Mouse (Mus musculus) heart, embryonic 12.5 days (tissue): ENCODE data around the gene B430305J03Rik. TPM values are rescaled to one million over a fixed set of nuclear protein-coding genes. Genes with fewer than 3 reads are reported as not detected.
A peak's percentile ranks its signal among the peaks of the same experiment; 100 is the strongest.

Experiments
- ATAC-seq: fragments of 200-750 bp; cut with Nextera tagmentation; 2 replicates; pipeline ENCODE4 v1.8.0; 2017; ENCODE audit warnings: moderate TSS enrichment, moderate library complexity; ENCODE audit not compliant: insufficient number of reproducible peaks, low FRiP score
- H3K27ac ChIP-seq: fragments of 300-500 bp; sonication (generic); 2 replicates; pipeline ENCODE4 v1.5.1; 2016; ENCODE audit warnings: mild to moderate bottlenecking, moderate library complexity; ENCODE audit not compliant: poor library complexity, severe bottlenecking
- H3K27me3 ChIP-seq: fragments of 300-500 bp; sonication (generic); replicated peaks from 2 replicates; pipeline ENCODE4 v1.6.1; 2016; ENCODE audit warnings: mild to moderate bottlenecking, moderate library complexity
- H3K36me3 ChIP-seq: fragments of 300-500 bp; sonication (generic); 2 replicates; pipeline ENCODE4 v1.6.1; 2016; ENCODE audit warnings: mild to moderate bottlenecking, moderate library complexity
- H3K4me1 ChIP-seq: fragments of 300-500 bp; sonication (generic); replicated peaks from 2 replicates; pipeline ENCODE4 v1.6.1; 2016; ENCODE audit warnings: mild to moderate bottlenecking
- H3K4me2 ChIP-seq: fragments of 300-500 bp; sonication (generic); 2 replicates; pipeline ENCODE4 v1.6.1; 2016; ENCODE audit warnings: mild to moderate bottlenecking, moderate library complexity
- H3K4me3 ChIP-seq: fragments of 300-500 bp; sonication (generic); 2 replicates; pipeline ENCODE4 v1.5.1; 2016; ENCODE audit warnings: mild to moderate bottlenecking
- H3K9ac ChIP-seq: fragments of 300-500 bp; sonication (generic); 2 replicates; pipeline ENCODE4 v1.6.1; 2016; ENCODE audit warnings: mild to moderate bottlenecking, moderate library complexity
- H3K9me3 ChIP-seq: fragments of 300-500 bp; sonication (generic); replicated peaks from 2 replicates; pipeline ENCODE4 v1.6.1; 2016; ENCODE audit warnings: mild to moderate bottlenecking, moderate library complexity
- WGBS: fragments of 180-500 bp; shearing (Covaris S2); methylation state at CpG from one replicate; pipeline ENCODE4 v1.1.7; 2016; 5-methylcytosine and 5-hydroxymethylcytosine counted together
- polyA plus RNA-seq: library from polyadenylated mRNA; unstranded; fragments of >200 nt; fragmentation: Nextera tagmentation; extraction: Ambion mirVana; gene quantifications from 2 replicates; pipeline ENCODE4 v1.2.1, GENCODE M21; 2016

Gene B430305J03Rik
- polyA plus RNA-seq, 1 experiment from 2014 or later: not detected

DNA sequence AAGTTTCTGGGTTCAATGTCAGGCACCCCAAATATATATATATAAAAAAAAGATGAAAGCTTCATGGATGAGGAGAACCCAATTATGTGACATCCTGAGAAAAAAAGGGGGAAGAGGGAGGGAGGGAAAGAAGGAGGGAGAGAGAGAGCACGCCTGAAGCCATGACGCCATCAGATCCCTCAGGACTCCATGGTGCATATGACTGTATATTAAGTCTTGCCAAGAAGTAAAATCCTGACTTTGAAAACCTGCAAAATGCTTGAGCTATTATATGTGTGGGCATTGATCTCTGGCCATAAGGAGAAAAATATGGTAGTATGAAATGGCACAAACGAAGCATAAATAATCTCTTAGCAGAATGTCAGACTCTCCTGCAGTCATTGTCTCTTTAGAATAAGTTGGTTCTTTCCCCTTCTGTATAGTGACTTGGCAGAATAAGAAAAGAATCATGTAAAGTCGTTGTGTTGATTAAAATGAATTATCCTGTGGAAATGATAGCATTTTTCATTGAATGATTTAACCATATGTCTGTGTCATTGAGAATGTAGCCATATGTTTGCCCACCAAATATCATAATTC is 17.6 kb downstream of the B430305J03Rik start:
- H3K9me3 ChIP-seq: no peaks in the 10 kb centered on the region
- no peaks in the 10 kb centered on the region for H3K27me3 ChIP-seq
- peaks cover 7% of the 10 kb centered on the region; the same call in 1 of the 2 replicates for H3K4me1 ChIP-seq
- no peak for ATAC-seq
- no peak overlapping the region for H3K27ac ChIP-seq
- H3K36me3 ChIP-seq: no peaks in the 10 kb centered on the region
- no peak overlapping the region for H3K4me2 ChIP-seq
- H3K4me3 ChIP-seq: no peak overlapping the region
- WGBS: 69% methylated on average over 4 of the region's 4 CpGs
- no peak overlapping the region for H3K9ac ChIP-seq

DNA sequence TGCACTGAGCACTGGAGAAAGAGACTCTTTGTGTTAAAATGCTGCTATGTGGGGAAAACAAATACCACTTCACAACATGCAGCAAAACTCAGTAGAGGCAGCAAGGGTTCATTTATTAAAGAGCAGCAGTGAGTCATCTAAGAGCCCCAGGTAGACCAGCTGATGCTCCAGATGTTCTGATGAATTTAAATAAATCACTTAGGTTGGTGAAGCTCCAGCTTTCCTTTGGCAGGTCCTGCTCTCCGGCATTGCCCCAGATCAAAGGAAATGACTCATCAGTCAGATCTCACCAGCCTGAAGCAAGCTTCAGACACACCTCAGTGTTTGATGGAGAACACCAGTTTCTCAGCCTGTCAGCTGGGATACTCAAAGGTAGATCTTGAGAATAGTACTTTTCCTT is 20.1 kb downstream of the B430305J03Rik start:
- H3K4me1 ChIP-seq: peaks cover 7% of the 10 kb centered on the region; the same call in 1 of the 2 replicates
- no peak overlapping the region for H3K4me2 ChIP-seq
- H3K9me3 ChIP-seq: no peaks in the 10 kb centered on the region
- H3K36me3 ChIP-seq: no peaks in the 10 kb centered on the region
- H3K27ac ChIP-seq: no peak overlapping the region
- no peaks in the 10 kb centered on the region for H3K27me3 ChIP-seq
- ATAC-seq: no peak
- H3K4me3 ChIP-seq: no peak overlapping the region
- WGBS: 25% methylated on average over 1 of the region's 1 CpGs
- H3K9ac ChIP-seq: no peak overlapping the region

DNA sequence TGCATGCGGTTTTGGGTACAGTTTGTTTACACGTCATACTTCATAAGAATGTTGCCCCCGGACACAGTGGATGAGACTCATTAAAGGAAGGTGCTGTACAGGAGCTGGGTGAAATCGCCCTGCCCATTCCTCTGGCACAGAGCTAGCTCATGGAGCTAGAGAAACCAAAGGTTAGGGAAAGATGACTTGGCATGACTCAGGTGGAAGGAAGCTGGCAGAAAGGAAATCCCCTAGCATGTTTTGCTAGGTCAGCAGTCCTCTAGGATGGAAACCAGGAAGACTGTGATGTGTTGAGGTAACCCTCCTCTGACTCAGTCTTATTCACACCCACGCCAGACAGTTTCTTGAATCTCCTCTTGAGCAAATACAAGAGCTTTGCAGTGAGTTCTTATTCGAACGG is 21.7 kb downstream of the B430305J03Rik start:
- no peaks in the 10 kb centered on the region for H3K36me3 ChIP-seq
- H3K4me1 ChIP-seq: peaks cover 7% of the 10 kb centered on the region; the same call in 1 of the 2 replicates
- H3K4me3 ChIP-seq: no peak overlapping the region
- no peaks in the 10 kb centered on the region for H3K9me3 ChIP-seq
- H3K27me3 ChIP-seq: no peaks in the 10 kb centered on the region
- H3K27ac ChIP-seq: no peak overlapping the region
- ATAC-seq: peak; percentile 83
- H3K4me2 ChIP-seq: no peak overlapping the region
- no peak overlapping the region for H3K9ac ChIP-seq
- 59% methylated on average over 7 of the region's 7 CpGs for WGBS

DNA sequence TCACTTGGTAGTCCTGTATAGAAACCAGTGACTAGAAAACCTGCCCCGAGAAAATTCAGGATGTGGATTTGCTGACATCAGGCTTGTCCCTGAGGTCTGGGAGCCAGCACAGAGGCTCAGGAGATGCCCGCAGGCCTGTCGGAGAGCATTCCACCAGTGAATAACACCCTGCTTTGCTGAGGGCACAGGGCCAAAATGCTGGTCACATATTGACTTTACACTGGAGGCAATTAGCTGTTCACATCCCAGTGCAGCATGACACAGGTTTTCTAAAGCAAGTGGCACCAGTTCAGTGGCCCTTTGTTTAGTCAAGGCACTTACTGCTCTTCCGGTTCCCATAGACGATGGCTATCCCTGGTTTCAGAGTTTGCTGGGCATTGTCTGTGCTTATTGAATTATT is 25.4 kb downstream of the B430305J03Rik start:
- Histone ChIP-seq H3K9me3 (no peaks in the 10 kb centered on the region), H3K27ac (no peak overlapping the region), H3K36me3 (no peaks in the 10 kb centered on the region), H3K9ac (no peak overlapping the region), H3K27me3 (no peaks in the 10 kb centered on the region), H3K4me3 (no peak overlapping the region), H3K4me2 (no peak overlapping the region), H3K4me1 (peaks cover 7% of the 10 kb centered on the region; the same call in 1 of the 2 replicates)
- no peak for ATAC-seq
- whole genome bisulfite sequencing: 71% methylated on average over 5 of the region's 5 CpGs

DNA sequence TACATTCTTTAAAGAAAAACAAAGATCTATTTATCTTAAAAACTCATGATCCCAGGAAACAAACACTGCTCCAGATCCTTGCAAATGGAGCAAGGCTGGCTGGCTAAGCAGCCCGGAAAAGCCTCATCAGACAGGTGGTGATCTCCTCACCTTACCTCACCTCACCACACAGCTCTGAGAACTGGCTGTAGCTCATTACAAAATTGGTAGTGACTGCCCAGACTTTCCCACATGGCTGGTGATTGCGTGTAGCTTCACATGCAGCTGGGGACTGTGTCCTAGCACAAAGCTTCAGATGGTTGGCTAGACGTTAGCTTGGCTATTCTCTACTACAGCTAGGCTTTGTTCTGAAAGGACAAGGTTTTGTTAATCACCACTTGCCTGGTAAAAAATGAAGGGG is 28.5 kb downstream of the B430305J03Rik start:
- no peaks in the 10 kb centered on the region for H3K4me1 ChIP-seq
- H3K9ac ChIP-seq: no peak overlapping the region
- H3K4me3 ChIP-seq: no peak overlapping the region
- no peaks in the 10 kb centered on the region for H3K27me3 ChIP-seq
- no peak overlapping the region for H3K4me2 ChIP-seq
- ATAC-seq: no peak
- H3K36me3 ChIP-seq: no peaks in the 10 kb centered on the region
- H3K9me3 ChIP-seq: no peaks in the 10 kb centered on the region
- WGBS: 80% methylated on average over 3 of the region's 3 CpGs
- H3K27ac ChIP-seq: no peak overlapping the region

DNA sequence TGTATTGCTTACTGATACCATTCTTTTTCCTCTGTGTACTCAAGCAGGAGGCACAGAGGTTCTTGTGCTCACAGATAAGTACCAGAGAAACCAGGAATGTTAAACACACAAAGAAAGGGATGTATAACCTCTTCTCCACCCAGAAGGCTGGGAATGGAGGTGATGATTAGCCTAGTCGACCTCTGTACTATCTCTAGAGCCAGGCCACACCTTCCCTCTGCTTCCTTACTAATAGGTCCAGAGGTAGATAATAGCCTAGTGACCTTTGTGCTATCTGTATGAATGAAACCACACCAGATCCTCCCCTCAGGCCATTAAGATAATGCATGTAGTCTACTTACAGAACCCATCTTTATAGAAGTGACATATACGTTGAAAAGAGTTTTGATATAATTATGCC is 29.5 kb downstream of the B430305J03Rik start:
- ATAC-seq: no peak
- no peaks in the 10 kb centered on the region for H3K4me1 ChIP-seq
- no peak overlapping the region for H3K4me2 ChIP-seq
- WGBS: 19% methylated on average over 2 of the region's 2 CpGs
- H3K9ac ChIP-seq: no peak overlapping the region
- no peak overlapping the region for H3K4me3 ChIP-seq
- no peaks in the 10 kb centered on the region for H3K27me3 ChIP-seq
- no peaks in the 10 kb centered on the region for H3K9me3 ChIP-seq
- H3K36me3 ChIP-seq: no peaks in the 10 kb centered on the region
- H3K27ac ChIP-seq: no peak overlapping the region

DNA sequence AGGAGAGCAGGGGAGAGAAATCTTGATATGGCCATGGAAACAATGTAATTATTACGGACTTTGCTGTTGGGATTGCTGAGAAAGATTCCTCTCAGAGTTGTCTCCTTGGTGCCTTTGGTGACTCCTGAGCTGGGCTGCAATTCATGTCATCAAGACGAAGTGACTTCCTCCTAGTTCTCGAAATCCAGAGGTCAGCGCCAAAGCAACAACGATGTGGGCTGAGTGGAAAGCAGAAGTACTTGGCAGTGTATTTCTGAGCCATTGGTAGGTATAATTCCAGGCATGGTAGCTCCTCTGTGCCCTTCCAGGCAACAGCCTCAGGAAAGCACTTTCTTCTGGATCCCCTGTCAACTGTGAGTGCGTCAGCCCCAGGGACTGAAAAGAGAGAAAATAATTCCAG is 44.1 kb downstream of the B430305J03Rik start:
- no peaks in the 10 kb centered on the region for H3K9me3 ChIP-seq
- no peak overlapping the region for H3K4me3 ChIP-seq
- H3K9ac ChIP-seq: no peak overlapping the region
- 75% methylated on average over 6 of the region's 6 CpGs for WGBS
- no peak overlapping the region for H3K27ac ChIP-seq
- H3K36me3 ChIP-seq: no peaks in the 10 kb centered on the region
- no peaks in the 10 kb centered on the region for H3K27me3 ChIP-seq
- H3K4me1 ChIP-seq: no peaks in the 10 kb centered on the region
- no peak overlapping the region for H3K4me2 ChIP-seq
- ATAC-seq: no peak

DNA sequence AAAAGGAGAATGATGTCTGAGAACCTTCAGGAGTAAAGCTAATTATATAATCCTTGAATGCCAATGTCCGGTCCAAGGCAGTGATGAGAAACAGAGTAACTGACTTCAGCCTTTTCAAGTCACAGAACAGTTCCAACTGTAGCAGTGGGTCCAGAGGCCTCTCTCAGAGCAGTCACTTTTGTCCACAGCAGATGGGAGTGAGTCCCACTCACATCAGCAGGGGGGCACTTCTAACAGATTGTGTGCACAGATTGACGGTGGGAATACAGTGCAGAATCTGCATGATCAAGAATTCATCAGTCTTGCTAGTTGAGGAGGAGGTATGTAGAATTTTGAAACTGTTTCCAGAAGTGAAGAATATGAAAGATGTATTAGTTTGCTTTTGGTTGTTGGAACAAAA is 45.7 kb downstream of the B430305J03Rik start:
- ATAC-seq: no peak
- H3K36me3 ChIP-seq: no peaks in the 10 kb centered on the region
- H3K9me3 ChIP-seq: no peaks in the 10 kb centered on the region
- no peaks in the 10 kb centered on the region for H3K27me3 ChIP-seq
- no peaks in the 10 kb centered on the region for H3K4me1 ChIP-seq
- WGBS: 67% methylated on average over 2 of the region's 2 CpGs
- H3K27ac ChIP-seq: no peak overlapping the region
- no peak overlapping the region for H3K4me2 ChIP-seq
- no peak overlapping the region for H3K9ac ChIP-seq
- H3K4me3 ChIP-seq: no peak overlapping the region

DNA sequence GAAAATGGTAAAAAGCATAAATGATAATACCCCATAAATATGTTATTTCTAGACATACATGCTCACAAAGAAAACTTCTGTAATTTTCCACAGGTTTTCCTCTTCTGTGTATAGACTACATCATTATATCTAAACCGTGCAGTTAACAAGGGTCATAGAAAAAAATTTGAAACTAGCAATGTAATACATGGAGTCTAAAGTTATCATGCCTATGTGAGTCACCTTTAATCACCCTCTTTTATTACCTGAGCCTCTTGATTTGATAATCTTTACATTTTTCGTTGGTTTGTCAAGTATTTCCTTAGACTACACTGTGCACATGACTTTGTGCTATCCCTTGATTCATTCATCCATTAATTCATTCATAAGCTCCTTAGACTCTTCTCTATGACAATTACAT is 50.7 kb downstream of the B430305J03Rik start:
- no peak for ATAC-seq
- no peak overlapping the region for H3K9ac ChIP-seq
- 65% methylated on average over 2 of the region's 2 CpGs for WGBS

More for the DNA sequence above, 50.7 kb downstream of the B430305J03Rik start:
- Histone ChIP-seq H3K9me3 (no peaks in the 10 kb centered on the region), H3K27me3 (no peaks in the 10 kb centered on the region), H3K27ac (no peak overlapping the region), H3K4me3 (no peak overlapping the region), H3K4me1 (no peaks in the 10 kb centered on the region), H3K4me2 (no peak overlapping the region), H3K36me3 (no peaks in the 10 kb centered on the region)

Other genes starting within 250 kb of the B430305J03Rik start
- 9.9 and 10.1 TPM in 2 replicates for gene Rap2b, start 4.3 kb downstream of the B430305J03Rik start, polyA plus RNA-seq